Mouse (Mus musculus) embryonic facial prominence, embryonic 13.5 days (tissue): Measurements from ENCODE around the gene Zfp346. TPM values are rescaled to one million over a fixed set of nuclear protein-coding genes. Genes with fewer than 3 reads are reported as not detected.
"Not testable (repeated sequence)": the region's sequence is repeated elsewhere in the genome, so short reads cannot be mapped to it uniquely, and the experiment has no call there.

Source experiments
- ATAC-seq: fragments of 200-750 bp; cut with Nextera tagmentation; 2 replicates; pipeline ENCODE4 v1.8.0; 2017; ENCODE audit warnings: low read depth; ENCODE audit not compliant: insufficient number of reproducible peaks, insufficient read depth, low FRiP score, low TSS enrichment
- H3K27ac ChIP-seq: fragments of 300-500 bp; sonication (generic); 2 replicates; pipeline ENCODE4 v1.5.1; 2015; ENCODE audit warnings: moderate library complexity, mild to moderate bottlenecking, inconsistent platforms
- H3K27me3 ChIP-seq: fragments of 300-500 bp; sonication (generic); 2 replicates; pipeline ENCODE4 v1.6.1; 2015; ENCODE audit warnings: mild to moderate bottlenecking, inconsistent platforms
- H3K36me3 ChIP-seq: fragments of 300-500 bp; sonication (generic); 2 replicates; pipeline ENCODE4 v1.6.1; 2015; ENCODE audit warnings: mild to moderate bottlenecking, inconsistent platforms
- H3K4me1 ChIP-seq: fragments of 300-500 bp; sonication (generic); 2 replicates; pipeline ENCODE4 v1.6.1; 2015; ENCODE audit warnings: inconsistent platforms
- H3K4me2 ChIP-seq: fragments of 300-500 bp; sonication (generic); 2 replicates; pipeline ENCODE4 v1.6.1; 2015; ENCODE audit warnings: moderate library complexity, mild to moderate bottlenecking, inconsistent platforms
- H3K4me3 ChIP-seq: fragments of 300-500 bp; sonication (generic); 2 replicates; pipeline ENCODE4 v1.5.1; 2015; ENCODE audit warnings: mild to moderate bottlenecking, inconsistent platforms
- H3K9ac ChIP-seq: fragments of 300-500 bp; sonication (generic); 2 replicates; pipeline ENCODE4 v1.6.1; 2015; ENCODE audit warnings: mild to moderate bottlenecking, inconsistent platforms
- H3K9me3 ChIP-seq: fragments of 300-500 bp; sonication (generic); 2 replicates; pipeline ENCODE4 v1.6.1; 2016; ENCODE audit warnings: inconsistent platforms
- WGBS: fragments of 180-500 bp; shearing (Covaris S2); methylation state at CpG from one replicate; pipeline ENCODE4 v1.1.7; 2015; ENCODE audit warnings: mixed read lengths; 5-methylcytosine and 5-hydroxymethylcytosine counted together
- polyA plus RNA-seq: library from polyadenylated mRNA; unstranded; fragments of >200 nt; fragmentation: Nextera tagmentation; extraction: Ambion mirVana; gene quantifications from 2 replicates; pipeline ENCODE4 v1.2.1, GENCODE M21; 2015

The Zfp346 gene
- 28.1 and 29.8 TPM in 2 replicates for polyA plus RNA-seq

DNA sequence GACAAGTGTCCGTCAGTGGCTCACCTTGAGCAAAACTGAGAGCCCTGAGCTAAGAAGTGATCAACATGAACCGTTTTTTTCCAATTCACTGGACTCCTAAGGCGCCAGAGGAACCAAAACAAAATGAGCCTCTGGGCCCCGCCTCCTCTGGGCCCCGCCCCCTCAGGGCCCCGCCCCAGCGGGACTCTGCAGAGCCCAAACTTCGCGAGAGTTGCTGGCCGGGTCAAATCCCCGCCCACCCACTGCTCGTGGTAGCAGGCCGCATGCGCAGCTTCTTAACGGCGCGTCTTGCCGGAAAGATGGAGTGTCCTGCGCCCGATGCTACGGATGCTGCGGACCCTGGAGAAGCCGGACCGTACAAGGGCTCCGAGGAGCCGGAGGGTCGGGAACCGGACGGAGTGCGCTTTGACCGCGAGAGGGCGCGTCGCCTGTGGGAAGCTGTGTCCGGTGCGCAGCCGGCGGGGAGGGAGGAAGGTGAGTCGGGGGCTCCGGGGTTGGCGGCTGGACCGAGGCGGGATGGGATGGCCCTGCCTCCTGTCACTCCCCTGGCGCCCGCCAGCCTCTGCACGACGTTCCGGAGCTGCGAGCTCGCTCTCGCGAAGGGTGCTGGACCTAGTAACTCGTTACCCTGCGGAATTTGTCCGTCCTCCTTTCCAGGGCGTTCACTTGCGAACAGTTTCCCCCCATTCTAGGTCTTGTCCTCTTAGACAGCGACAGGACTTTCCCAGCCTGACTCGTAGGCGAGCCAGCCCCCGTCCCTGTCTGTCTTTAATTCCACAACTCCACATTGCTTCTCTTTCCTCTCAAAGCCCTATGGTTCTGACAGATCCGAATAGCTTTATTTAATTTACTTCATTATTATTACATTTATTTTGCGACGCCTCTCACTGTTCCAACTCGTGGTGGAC, at the start of gene Zfp346:
Zfp346 (plus strand) TSS at position 267 of the 908 bp plus-strand sequence.
- Histone ChIP-seq H3K4me3 (peak within 1 kb of the TSS; percentile 85), H3K36me3 (peaks cover 22% of the 10 kb centered on the region), H3K4me2 (peak within 1 kb of the TSS; percentile 80), H3K27me3 (no peaks in the 10 kb centered on the region), H3K9me3 (no peaks in the 10 kb centered on the region), H3K4me1 (peaks cover 17% of the 10 kb centered on the region), H3K9ac (peak within 1 kb of the TSS; percentile 93), H3K27ac (peak within 1 kb of the TSS; percentile 84)
- ATAC-seq = peak; percentile 93
- WGBS = under 1% methylated on average over 66 of the region's 66 CpGs

DNA sequence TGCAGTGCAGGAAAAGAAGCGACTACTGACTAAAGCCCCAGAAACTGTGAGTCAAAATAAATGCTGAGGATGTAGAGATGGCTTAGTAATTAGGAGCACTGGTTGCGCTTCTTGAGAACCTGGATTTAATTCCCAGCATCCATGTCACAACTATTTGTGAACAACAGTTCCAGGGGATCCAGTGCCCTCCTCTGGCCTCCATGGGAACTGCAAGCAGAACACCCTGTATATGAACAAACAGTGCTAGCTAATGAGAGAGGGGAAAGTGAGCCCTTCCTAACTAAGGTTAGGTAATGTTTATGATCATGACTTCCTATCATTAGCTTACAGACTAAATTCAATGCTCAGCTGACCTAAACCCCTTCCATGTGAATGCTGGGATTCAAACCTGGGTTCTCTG, 47.1 kb upstream of the Zfp346 start:
- 92% methylated on average over 2 of the region's 2 CpGs for WGBS

DNA sequence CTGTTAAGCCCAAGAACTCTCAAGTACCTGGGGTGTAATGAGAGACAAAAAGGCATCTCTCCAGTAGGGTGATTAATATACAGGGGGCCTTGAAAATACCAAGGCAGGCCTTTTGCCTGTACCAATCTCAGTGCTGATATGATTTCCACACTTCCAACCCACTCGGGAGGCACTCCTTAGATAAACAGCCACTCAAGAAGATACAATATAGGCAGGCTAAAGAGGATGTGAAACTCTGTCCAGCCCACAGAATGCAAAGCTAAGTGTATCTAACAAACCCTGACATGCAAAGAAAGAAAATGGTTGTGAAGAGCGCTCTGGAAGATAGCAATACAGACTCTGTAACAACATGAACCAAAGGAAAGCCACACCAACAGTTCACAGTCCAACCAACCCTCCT, 41.8 kb upstream of the Zfp346 start:
- Histone ChIP-seq H3K27me3 (no peaks in the 10 kb centered on the region), H3K9me3 (no peaks in the 10 kb centered on the region), H3K36me3 (peaks cover 19% of the 10 kb centered on the region), H3K4me3 (no peak overlapping the region), H3K4me1 (no peaks in the 10 kb centered on the region), H3K27ac (no peak overlapping the region), H3K4me2 (no peak overlapping the region), H3K9ac (no peak overlapping the region)
- no peak for ATAC-seq
- WGBS = 86% methylated on average over 2 of the region's 2 CpGs

More for the DNA sequence above, 47.1 kb upstream of the Zfp346 start:
- H3K4me2 ChIP-seq = no peak overlapping the region
- H3K4me1 ChIP-seq = no peaks in the 10 kb centered on the region
- no peaks in the 10 kb centered on the region for H3K9me3 ChIP-seq
- H3K9ac ChIP-seq = no peak overlapping the region
- no peaks in the 10 kb centered on the region for H3K27me3 ChIP-seq
- no peak for ATAC-seq
- no peak overlapping the region for H3K27ac ChIP-seq
- no peak overlapping the region for H3K4me3 ChIP-seq
- H3K36me3 ChIP-seq = peaks cover 17% of the 10 kb centered on the region

DNA sequence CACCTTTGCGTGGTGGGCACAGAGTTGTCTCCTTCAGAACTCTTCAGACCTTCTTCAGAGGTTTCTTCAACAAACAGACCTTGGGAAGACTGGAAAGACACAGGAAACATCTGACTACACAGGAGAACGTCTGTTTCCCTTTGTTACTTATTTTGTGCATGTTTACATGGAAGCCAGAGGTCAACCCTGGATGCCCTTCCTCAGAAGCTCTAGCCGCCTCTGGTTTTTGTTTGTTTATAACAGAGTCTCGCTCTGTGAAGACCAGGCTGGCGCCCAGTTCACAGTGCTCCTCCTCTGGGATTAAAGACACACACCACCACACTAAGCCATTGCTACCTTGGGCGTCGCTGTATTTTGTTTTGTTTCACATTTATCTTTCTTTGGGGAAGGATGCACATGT, 35.4 kb upstream of the Zfp346 start:
- Histone ChIP-seq H3K4me1 (no peaks in the 10 kb centered on the region), H3K4me2 (no peak overlapping the region), H3K27me3 (no peaks in the 10 kb centered on the region), H3K4me3 (no peak overlapping the region), H3K27ac (no peak overlapping the region), H3K9ac (no peak overlapping the region), H3K9me3 (no peaks in the 10 kb centered on the region), H3K36me3 (peaks cover 7% of the 10 kb centered on the region; the same call in 1 of the 2 replicates)
- ATAC-seq = no peak
- 69% methylated on average over 7 of the region's 7 CpGs for WGBS

DNA sequence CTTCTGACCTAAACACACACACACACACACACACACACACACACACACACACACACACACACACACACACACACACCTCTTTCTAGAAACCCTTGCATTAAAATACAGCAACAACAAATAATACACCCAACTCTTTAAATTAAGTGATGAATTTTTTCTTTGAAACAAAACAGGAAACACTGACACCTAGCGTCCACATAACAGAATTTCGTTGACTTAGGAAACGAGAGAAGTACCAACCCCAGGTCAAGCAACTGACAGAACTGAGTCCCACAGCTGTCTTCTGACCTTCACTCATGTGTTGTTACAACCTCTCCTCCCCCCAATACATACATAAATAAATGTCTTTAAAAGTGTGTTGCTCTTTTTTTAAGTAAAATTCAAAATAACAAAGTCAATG, 33.8 kb upstream of the Zfp346 start:
- Histone ChIP-seq H3K9ac (no peak overlapping the region), H3K36me3 (peaks cover 10% of the 10 kb centered on the region), H3K9me3 (no peaks in the 10 kb centered on the region), H3K4me3 (no peak overlapping the region), H3K4me2 (no peak overlapping the region), H3K27ac (no peak overlapping the region), H3K4me1 (no peaks in the 10 kb centered on the region), H3K27me3 (no peaks in the 10 kb centered on the region)
- no peak for ATAC-seq
- 3% methylated on average over 3 of the region's 3 CpGs for WGBS

GRCm38 (mm10) chr13:55075597-55075996, 29.5 kb upstream of the Zfp346 start:
- Histone ChIP-seq H3K9ac (no peak overlapping the region), H3K27ac (no peak overlapping the region), H3K27me3 (no peaks in the 10 kb centered on the region), H3K9me3 (no peaks in the 10 kb centered on the region), H3K4me2 (no peak overlapping the region), H3K4me3 (no peak overlapping the region), H3K4me1 (no peaks in the 10 kb centered on the region), H3K36me3 (peaks cover 22% of the 10 kb centered on the region)
- no peak for ATAC-seq
- WGBS = 56% methylated on average over 5 of the region's 5 CpGs

GRCm38 (mm10) chr13:55092588-55092987, 12.5 kb upstream of the Zfp346 start:
- Histone ChIP-seq H3K4me2 (no peak overlapping the region), H3K9ac (no peak overlapping the region), H3K4me3 (no peak overlapping the region), H3K36me3 (peaks cover 14% of the 10 kb centered on the region), H3K27ac (no peak overlapping the region), H3K4me1 (no peaks in the 10 kb centered on the region), H3K27me3 (no peaks in the 10 kb centered on the region), H3K9me3 (no peaks in the 10 kb centered on the region)
- 88% methylated on average over 4 of the region's 4 CpGs for WGBS
- no peak for ATAC-seq

DNA sequence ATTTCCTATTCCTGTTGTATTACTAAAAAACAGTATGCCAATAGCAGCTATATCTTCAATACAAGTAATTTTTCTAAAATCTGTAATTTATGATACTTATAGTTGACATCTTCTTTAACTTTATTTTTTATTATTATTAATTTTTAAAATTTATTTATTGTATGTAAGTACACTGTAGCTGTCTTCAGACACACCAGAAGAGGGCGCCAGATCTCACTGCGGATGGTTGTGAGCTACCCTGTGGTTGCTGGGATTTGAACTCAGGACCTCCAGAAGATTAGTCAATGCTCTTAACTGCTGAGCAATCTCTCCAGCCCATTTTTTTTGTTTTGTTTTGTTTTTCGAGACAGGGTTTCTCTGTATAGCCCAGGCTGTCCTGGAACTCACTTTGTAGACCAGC, 7.3 kb upstream of the Zfp346 start:
- not testable (repeated sequence) for H3K27ac ChIP-seq, H3K4me1 ChIP-seq, ATAC-seq, H3K27me3 ChIP-seq, H3K4me3 ChIP-seq, H3K9me3 ChIP-seq, H3K9ac ChIP-seq, H3K36me3 ChIP-seq, H3K4me2 ChIP-seq
- WGBS = 88% methylated on average over 3 of the region's 3 CpGs

GRCm38 (mm10) chr13:55099066-55099725, 5.9 kb upstream of the Zfp346 start:
- H3K9ac ChIP-seq = peak overlapping the region; percentile 96
- WGBS = 34% methylated on average over 20 of the region's 20 CpGs

GRCm38 (mm10) chr13:55099726-55100478, 5.2 kb upstream of the Zfp346 start, which contains the start of gene Uimc1:
TSS of gene Uimc1 (minus strand) at chr13:55100300.
- Histone ChIP-seq H3K27me3 (no peaks in the 10 kb centered on the region), H3K4me1 (peaks cover 6% of the 10 kb centered on the region)
- WGBS = under 1% methylated on average over 76 of the region's 81 CpGs

More at GRCm38 (mm10) chr13:55099066-55099725, 5.9 kb upstream of the Zfp346 start:
- Histone ChIP-seq H3K4me2 (peak overlapping the region; percentile 74), H3K4me3 (peak overlapping the region; percentile 81), H3K36me3 (no peaks in the 10 kb centered on the region), H3K4me1 (peaks cover 6% of the 10 kb centered on the region), H3K27ac (peak overlapping the region; percentile 95; the same call in 1 of the 2 replicates), H3K9me3 (no peaks in the 10 kb centered on the region), H3K27me3 (no peaks in the 10 kb centered on the region)
- ATAC-seq = no peak

DNA sequence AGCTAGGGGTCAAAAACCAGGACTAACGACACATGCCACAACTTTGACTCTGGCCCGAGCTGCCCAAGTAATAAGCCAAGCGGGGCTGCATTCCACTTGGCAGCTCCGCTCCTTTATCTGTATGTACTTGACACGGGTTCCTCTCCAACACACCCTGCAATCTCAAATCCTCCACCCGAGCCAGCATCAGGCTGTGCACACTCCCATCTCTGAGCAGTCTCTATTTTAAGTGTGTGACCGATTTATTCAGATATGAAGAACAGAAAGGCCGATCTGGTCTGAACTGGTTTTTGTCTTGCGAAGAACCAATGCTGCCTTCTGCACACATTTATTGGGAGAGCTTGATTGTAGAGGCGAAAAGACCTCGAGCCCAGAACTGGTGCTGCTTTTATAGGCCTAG, 3.5 kb upstream of the Zfp346 start:
- H3K9ac ChIP-seq = no peak overlapping the region
- no peaks in the 10 kb centered on the region for H3K36me3 ChIP-seq
- no peak overlapping the region for H3K4me3 ChIP-seq
- H3K9me3 ChIP-seq = no peaks in the 10 kb centered on the region
- no peak overlapping the region for H3K27ac ChIP-seq
- no peak overlapping the region for H3K4me2 ChIP-seq
- no peak for ATAC-seq
- WGBS = 94% methylated on average over 11 of the region's 11 CpGs
- H3K27me3 ChIP-seq = no peaks in the 10 kb centered on the region
- peaks cover 14% of the 10 kb centered on the region for H3K4me1 ChIP-seq

More at GRCm38 (mm10) chr13:55099726-55100478, 5.2 kb upstream of the Zfp346 start, which contains the start of gene Uimc1:
- Histone ChIP-seq H3K9me3 (no peaks in the 10 kb centered on the region), H3K4me3 (peak within 1 kb of the TSS; percentile 81), H3K27ac (peak within 1 kb of the TSS; percentile 95), H3K36me3 (no peaks in the 10 kb centered on the region), H3K9ac (peak within 1 kb of the TSS; percentile 96), H3K4me2 (peak within 1 kb of the TSS; percentile 74)
- peak; percentile 86 for ATAC-seq
